Mouse (Mus musculus) hindlimb bud, embryonic 11.5 days (tissue): ENCODE data around the gene Nsmce3.

Source experiments
- DNase-seq: peaks from one replicate; pipeline ENCODE4 v3.0.0-alpha.2; 2012; ENCODE audit warnings: low read depth, low spot score; ENCODE audit errors: extremely low spot score

The Nsmce3 gene

GRCm38 (mm10) chr7:64872743-64873241 lies at the start of gene Nsmce3:
Nsmce3 (minus strand) TSS chr7:64872997.
- peak; percentile 72 for DNase-seq

- DNase-seq, result no peak
Measured at GRCm38 (mm10) chr7:64921189-64921588, 48.4 kb upstream of the Nsmce3 start.

GRCm38 (mm10) chr7:64920735-64921134 lies 47.9 kb upstream of the Nsmce3 start:
- DNase-seq, result no peak

GRCm38 (mm10) chr7:64916654-64917053 lies 43.9 kb upstream of the Nsmce3 start:
- no peak for DNase-seq

- DNase-seq, result no peak
Measured at GRCm38 (mm10) chr7:64915121-64915520, 42.3 kb upstream of the Nsmce3 start.

GRCm38 (mm10) chr7:64911945-64912344 lies 39.1 kb upstream of the Nsmce3 start:
- DNase-seq, result no peak

- DNase-seq, result no peak
Measured at GRCm38 (mm10) chr7:64910208-64910607, 37.4 kb upstream of the Nsmce3 start.

- DNase-seq, result no peak
Measured at GRCm38 (mm10) chr7:64906955-64907354, 34.2 kb upstream of the Nsmce3 start.

GRCm38 (mm10) chr7:64905506-64905905 lies 32.7 kb upstream of the Nsmce3 start:
- no peak for DNase-seq

- DNase-seq, result no peak
Measured at GRCm38 (mm10) chr7:64900249-64900648, 27.5 kb upstream of the Nsmce3 start.

GRCm38 (mm10) chr7:64896587-64896986 lies 23.8 kb upstream of the Nsmce3 start:
- no peak for DNase-seq

- DNase-seq, result no peak
Measured at GRCm38 (mm10) chr7:64895685-64896101, 22.9 kb upstream of the Nsmce3 start.

- DNase-seq, result no peak
Measured at GRCm38 (mm10) chr7:64891139-64891538, 18.3 kb upstream of the Nsmce3 start.

GRCm38 (mm10) chr7:64889919-64890318 lies 17.1 kb upstream of the Nsmce3 start:
- no peak for DNase-seq

GRCm38 (mm10) chr7:64884187-64884862 lies 11.5 kb upstream of the Nsmce3 start:
- DNase-seq, result no peak

- DNase-seq, result no peak
Measured at GRCm38 (mm10) chr7:64882243-64882642, 9.4 kb upstream of the Nsmce3 start.

GRCm38 (mm10) chr7:64881387-64881786 lies 8.6 kb upstream of the Nsmce3 start:
- DNase-seq, result no peak

- DNase-seq, result no peak
Measured at GRCm38 (mm10) chr7:64880415-64880814, 7.6 kb upstream of the Nsmce3 start.

- no peak for DNase-seq
Measured at GRCm38 (mm10) chr7:64874941-64875340, 2.1 kb upstream of the Nsmce3 start.

- DNase-seq, result no peak
Measured at GRCm38 (mm10) chr7:64873266-64873665, 469 bp upstream of the Nsmce3 start.

GRCm38 (mm10) chr7:64871987-64872742 lies 632 bp downstream of the Nsmce3 start:
- no peak for DNase-seq

GRCm38 (mm10) chr7:64869549-64870065 lies 3.2 kb downstream of the Nsmce3 start:
- no peak for DNase-seq
